Mouse (Mus musculus): ENCODE data around the gene Med27.

Gene Med27

DNA sequence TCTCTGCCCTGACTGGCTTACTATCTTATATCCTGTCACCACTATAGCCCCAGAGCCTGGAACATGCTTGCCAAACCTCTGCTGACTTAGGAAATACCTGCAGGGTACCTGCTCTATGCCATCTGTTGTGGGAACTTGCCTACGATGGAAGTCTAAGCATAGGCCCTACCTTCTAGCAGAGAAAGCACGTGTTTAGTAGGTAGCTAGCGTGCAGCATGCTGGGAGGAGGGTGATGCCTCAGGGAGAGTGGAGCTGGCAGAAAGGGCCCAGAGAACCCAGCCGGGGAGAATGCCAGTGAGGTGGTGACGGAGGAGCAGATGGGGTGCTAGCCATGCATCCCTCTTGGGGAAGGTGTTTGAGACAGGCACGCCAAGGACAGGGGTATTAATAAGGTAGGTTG, 89.8 kb downstream of the Med27 start:
- DNase-seq (ENCODE audit: low read depth, low spot score), result no peak

- DNase-seq (ENCODE audit: low read depth, low spot score), result no peak
Observed at GRCm38 (mm10) chr2:29437111-29437510, 90.5 kb downstream of the Med27 start.

- DNase-seq (ENCODE audit: low read depth, low spot score), result no peak
Observed at GRCm38 (mm10) chr2:29437861-29438529, 91.4 kb downstream of the Med27 start.

GRCm38 (mm10) chr2:29438530-29438862, 91.9 kb downstream of the Med27 start:
- DNase-seq (ENCODE audit: low read depth, low spot score), result no peak

DNA sequence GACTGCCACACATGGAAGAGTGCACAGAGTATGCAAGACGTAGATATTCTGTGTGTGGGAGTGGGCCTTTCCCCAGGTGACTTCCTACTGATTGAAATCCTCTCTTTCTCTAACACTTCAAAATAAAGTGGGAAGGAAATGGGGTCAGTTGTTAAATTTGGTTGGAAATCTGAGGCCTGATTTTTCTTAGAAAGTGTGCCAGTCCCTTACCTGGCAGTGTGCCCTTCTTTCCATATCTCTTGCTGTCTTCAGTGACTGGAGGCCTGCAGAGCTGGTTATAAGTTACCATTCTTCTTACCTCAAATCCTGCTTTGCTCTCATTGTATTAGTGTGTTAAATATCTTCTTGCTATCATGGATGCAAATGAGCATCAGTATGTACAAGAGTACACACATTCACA, 92.4 kb downstream of the Med27 start:
- no peak for DNase-seq (ENCODE audit: low read depth, low spot score)

DNA sequence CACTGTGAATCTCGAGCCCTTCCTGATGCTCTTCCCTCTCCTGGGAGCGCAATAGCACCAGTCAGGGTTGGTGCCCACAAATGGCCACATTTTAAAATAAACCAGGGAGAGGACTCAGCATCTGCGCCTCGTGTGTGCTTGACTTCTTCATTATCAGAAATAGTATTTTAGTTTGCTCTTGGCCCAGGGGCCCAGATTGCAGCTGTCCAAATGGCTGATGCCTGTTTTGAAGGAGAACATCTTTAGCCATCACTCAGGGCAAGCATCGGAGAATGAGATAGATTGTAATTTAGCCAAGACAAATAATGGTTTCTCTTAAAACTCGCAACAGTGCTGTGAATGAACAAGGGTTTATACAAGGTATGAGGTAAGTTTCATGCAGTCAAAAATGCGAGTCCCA, 92.8 kb downstream of the Med27 start:
- no peak for DNase-seq (ENCODE audit: low read depth, low spot score)

- no peak for DNase-seq (ENCODE audit: low read depth, low spot score)
Observed at GRCm38 (mm10) chr2:29439857-29440502, 93.4 kb downstream of the Med27 start.

DNA sequence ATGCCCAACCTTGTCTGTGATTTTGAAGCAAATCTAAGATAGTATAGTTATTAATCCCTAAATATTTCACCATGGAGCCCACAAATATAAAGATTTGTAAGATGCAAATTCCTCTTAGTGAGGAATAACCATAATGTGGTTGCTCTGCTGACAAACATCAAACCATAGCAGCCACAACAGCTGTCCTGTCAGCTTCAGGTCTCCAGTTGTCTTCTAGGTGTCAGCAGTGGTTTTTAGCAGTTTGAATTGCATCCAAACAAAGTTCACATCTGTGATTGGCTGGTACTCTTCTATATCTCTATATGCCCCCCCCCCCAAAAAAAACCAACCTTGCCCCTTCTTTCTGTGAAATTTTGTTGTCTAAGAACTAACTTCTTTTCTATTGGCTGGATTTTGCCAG, 95.7 kb downstream of the Med27 start:
- DNase-seq (ENCODE audit: low read depth, low spot score), result no peak

DNA sequence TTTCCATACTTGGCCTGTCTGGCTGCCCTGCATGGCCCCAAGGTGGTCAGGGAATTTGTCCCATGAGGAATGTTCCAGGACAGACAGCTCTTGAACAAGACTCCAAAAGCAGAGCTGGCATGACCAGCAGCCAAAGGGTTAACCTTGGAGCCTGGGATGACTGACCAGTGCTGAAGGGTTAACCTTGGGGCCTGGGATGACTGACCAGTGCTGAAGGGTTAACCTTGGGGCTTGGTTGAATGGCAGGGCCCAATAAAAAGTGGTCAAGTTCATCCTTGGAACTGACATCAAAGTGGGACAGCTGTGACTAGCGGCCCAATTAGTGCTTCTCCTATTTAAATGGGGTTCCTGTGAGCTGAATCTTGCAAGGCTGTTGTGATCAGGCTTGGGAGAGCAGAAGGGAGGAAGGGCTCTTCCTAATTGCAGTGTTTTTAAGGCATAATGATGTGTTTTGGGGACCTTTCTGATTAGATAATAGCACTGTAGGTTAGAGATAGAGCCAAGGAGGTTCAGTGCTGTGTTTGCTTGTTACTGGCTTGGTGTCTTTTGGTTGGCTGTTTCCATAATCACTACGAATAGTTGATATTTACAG, 97.1 kb downstream of the Med27 start:
- no peak for DNase-seq (ENCODE audit: low read depth, low spot score)

GRCm38 (mm10) chr2:29448476-29449002, 101.9 kb downstream of the Med27 start:
- DNase-seq (ENCODE audit: low read depth, low spot score), result no peak

GRCm38 (mm10) chr2:29451368-29451999, 104.9 kb downstream of the Med27 start:
- DNase-seq (ENCODE audit: low read depth, low spot score), result no peak

GRCm38 (mm10) chr2:29453376-29453775, 106.8 kb downstream of the Med27 start:
- DNase-seq (ENCODE audit: low read depth, low spot score), result no peak

DNA sequence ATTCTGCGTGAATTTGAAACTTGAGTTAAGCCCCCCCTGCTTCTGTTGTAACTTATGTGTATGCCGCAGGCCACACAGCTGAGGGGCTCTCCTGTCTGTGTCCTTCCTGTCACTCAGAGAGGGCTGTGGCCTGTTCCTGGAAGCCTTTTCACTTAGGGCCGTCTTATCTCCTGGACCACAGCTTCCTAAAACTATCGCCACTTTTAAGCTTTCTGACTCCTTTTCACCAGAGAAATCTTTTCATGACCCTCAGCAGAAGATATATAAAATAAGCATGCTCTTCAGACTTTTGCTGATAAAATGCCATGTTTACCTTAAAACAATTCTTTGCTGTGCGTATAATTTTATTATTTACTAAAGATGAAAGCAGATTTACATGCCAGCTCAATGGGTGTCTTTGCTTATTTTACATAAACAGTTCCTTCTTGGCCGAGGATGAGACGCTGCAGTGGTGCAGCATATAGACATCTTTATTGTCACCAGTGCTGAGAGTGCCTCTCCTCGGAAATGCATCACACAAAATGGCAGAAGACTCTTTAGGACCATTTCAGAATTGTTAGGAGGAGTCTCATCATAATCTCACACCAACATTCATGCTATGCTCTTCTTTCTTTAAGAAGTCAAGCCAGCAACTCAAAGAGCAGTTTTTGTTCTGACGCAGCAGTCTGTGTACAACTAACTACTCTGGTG, 110.2 kb downstream of the Med27 start:
- DNase-seq (ENCODE audit: low read depth, low spot score), result no peak

DNA sequence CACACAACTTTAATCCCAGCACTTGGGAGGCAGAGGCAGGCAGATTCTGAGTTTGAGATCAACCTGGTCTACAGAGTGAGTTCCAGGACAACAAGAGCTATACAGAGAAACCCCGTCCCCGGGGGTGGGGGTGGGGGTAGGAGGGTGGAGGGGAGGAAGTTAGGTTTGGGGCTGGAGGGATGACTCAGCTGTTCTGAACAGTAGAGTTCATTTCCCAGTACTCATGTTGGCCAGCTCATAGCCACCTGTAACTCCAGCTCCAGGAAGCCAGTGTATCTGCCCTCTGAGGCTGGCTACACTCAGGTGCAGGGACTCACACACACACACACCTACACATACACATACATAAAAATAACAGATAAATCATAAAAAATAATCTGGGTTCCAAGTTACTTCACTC, 111.1 kb downstream of the Med27 start:
- no peak for DNase-seq (ENCODE audit: low read depth, low spot score)

DNA sequence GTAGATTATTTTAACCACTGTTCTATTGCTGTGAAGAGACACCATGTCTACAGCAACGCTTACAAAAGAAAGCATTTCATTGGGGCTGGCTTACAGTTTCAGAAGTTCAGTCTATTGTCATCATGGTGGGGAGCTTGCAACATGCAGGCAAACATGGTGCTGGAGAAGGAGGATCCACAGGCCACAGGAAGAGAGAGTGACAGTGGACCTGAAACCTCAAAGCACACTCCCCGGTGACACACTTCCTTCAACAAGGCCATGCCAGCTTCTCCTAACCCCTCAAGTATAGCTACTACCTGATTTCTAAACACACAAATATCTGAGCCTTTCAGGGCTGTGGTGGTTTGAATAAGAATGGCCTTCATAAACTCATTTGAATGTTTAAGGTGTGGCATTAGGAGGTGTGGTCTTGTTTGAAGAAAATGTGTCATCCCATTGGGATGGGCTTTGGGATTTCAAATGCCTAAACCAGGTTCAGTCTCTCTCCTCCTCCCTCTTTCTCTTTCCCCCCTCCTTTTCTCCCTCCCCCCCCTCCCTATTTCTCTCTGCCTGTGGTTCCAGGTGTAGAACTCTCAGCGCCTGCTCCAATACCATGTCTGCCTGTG, 111.8 kb downstream of the Med27 start:
- DNase-seq (ENCODE audit: low read depth, low spot score), result no peak

DNA sequence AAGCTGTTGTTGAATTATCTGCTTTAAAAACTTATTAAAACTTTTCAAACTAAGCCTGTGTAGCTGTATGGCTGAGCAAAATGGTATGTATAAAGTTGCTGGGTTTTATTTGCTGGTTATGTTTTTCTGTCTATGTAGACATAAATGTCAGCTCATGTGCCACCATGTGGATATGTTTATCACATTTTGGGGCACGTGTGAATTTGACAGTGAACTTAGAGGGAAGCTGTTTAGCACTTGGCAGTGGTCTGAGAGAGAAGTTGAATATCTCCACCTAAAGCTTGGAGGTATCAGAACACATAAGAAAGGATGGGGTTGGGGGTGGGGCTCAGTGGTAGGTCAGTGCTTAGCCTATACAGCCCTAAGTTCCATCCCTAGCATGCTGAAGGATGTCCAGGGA, 113.0 kb downstream of the Med27 start:
- DNase-seq (ENCODE audit: low read depth, low spot score), result no peak

- DNase-seq (ENCODE audit: low read depth, low spot score), result no peak
Observed at GRCm38 (mm10) chr2:29461841-29462240, 115.2 kb downstream of the Med27 start.

DNA sequence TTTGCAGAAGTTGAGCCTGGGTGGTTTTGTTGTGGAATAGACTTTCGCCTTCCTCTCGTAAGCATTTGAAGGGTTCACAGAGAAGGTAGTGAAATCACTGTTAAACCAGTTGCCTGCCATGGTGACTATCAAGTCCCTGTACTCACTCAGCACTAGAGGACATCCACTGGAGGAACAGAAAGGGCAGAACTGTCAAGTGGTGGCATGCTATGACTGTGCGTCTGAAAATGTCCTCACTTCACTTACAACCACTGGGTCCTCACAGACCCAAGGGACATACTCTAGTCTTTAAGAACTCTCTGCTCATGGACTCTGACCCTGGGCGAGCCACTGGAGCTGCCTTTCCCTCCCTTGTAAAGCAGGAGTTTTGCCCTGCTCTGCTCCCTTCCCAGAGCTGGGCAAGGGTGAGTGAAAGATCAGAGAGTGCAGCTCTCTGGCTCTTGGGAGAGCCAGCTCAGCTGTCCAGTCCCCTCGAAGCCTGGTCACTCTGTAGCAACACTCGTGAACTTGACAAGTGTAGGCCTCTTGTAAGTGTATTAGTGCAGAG, 116.5 kb downstream of the Med27 start:
- no peak for DNase-seq (ENCODE audit: low read depth, low spot score)

- no peak for DNase-seq (ENCODE audit: low read depth, low spot score)
Observed at GRCm38 (mm10) chr2:29464851-29465648, 118.4 kb downstream of the Med27 start.

DNA sequence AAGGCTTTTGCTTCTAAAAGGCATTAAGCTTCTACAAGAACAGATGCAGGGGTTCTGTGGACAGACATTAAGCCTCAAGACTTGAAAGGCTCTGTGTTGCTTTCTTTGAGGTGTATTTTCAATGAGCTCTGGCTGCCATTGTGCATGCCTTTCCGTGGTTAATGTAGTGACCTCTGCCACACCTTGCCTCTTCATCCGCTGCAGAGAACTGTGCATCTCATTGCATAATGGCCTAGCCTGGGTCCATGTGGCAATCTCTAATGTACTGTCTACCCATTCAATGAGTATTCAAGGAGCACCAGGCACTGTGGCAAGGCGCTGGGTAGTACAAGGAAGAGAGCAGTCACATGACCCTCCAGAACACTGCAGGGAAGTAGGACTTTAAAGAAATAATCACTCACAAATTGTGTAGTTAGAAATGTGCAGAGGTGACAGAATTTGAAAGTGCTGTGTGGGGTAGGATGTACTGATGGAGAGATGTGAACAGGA, 119.1 kb downstream of the Med27 start:
- DNase-seq (ENCODE audit: low read depth, low spot score), result no peak
